Mouse (Mus musculus) embryo, embryonic 10 days (tissue): ENCODE results near the gene Slc23a2.

Source experiments
- DNase-seq: peaks from one replicate; pipeline ENCODE4 v3.0.0-alpha.2; 2015; ENCODE audit warnings: low spot score

Slc23a2 gene

GRCm38 (mm10) chr2:132047364-132047763 lies 97.5 kb downstream of the Slc23a2 start:
- no peak for DNase-seq

GRCm38 (mm10) chr2:132046659-132047058 lies 98.2 kb downstream of the Slc23a2 start:
- DNase-seq = no peak

- DNase-seq = no peak
Measured at GRCm38 (mm10) chr2:132044320-132045274, 100.3 kb downstream of the Slc23a2 start.

GRCm38 (mm10) chr2:132043101-132043621 lies 101.7 kb downstream of the Slc23a2 start:
- DNase-seq = peak; percentile 44

- DNase-seq = no peak
Measured at GRCm38 (mm10) chr2:132039894-132040293, 105.0 kb downstream of the Slc23a2 start.

- DNase-seq = no peak
Measured at GRCm38 (mm10) chr2:132036326-132036725, 108.6 kb downstream of the Slc23a2 start.

- no peak for DNase-seq
Measured at GRCm38 (mm10) chr2:132035470-132035835, 109.5 kb downstream of the Slc23a2 start.

GRCm38 (mm10) chr2:132034590-132035469 lies 110.1 kb downstream of the Slc23a2 start:
- no peak for DNase-seq

GRCm38 (mm10) chr2:132031364-132032095 lies 113.4 kb downstream of the Slc23a2 start:
- DNase-seq = no peak

GRCm38 (mm10) chr2:132030418-132031363 lies 114.2 kb downstream of the Slc23a2 start:
- peak; percentile 53 for DNase-seq

GRCm38 (mm10) chr2:132029646-132030417 lies 115.1 kb downstream of the Slc23a2 start, which contains the start of gene Rassf2:
Rassf2 (minus strand) TSS chr2:132030258.
- DNase-seq = peak; percentile 90

GRCm38 (mm10) chr2:132028894-132029605 lies 115.9 kb downstream of the Slc23a2 start:
- DNase-seq = peak; percentile 55

GRCm38 (mm10) chr2:132028107-132028506 lies 116.8 kb downstream of the Slc23a2 start:
- no peak for DNase-seq

GRCm38 (mm10) chr2:132027366-132027765 lies 117.5 kb downstream of the Slc23a2 start:
- DNase-seq = no peak

GRCm38 (mm10) chr2:132024028-132024427 lies 120.9 kb downstream of the Slc23a2 start:
- DNase-seq = no peak

- DNase-seq = no peak
Measured at GRCm38 (mm10) chr2:132022621-132023020, 122.3 kb downstream of the Slc23a2 start.

GRCm38 (mm10) chr2:132021616-132022015 lies 123.3 kb downstream of the Slc23a2 start:
- no peak for DNase-seq

GRCm38 (mm10) chr2:132020991-132021541 lies 123.8 kb downstream of the Slc23a2 start:
- DNase-seq = no peak

- no peak for DNase-seq
Measured at GRCm38 (mm10) chr2:132020420-132020819, 124.5 kb downstream of the Slc23a2 start.
